Mouse (Mus musculus) myocyte (in vitro differentiated cells): ENCODE measurements at regions not wholly inside any gene's neighbourhood (a gene's known extent, or its start where the extent isn't known, plus 50 kb on each side); places are given as distances from the start of the nearest gene placed in this dataset.

ENCODE experiments used
- E2F4 ChIP-seq: IDR thresholded peaks from one replicate; pipeline ENCODE4 v1.6.1; 2011; ENCODE audit warnings: mild to moderate bottlenecking, control low read depth, moderate library complexity; ENCODE audit not compliant: insufficient read depth
- MAX ChIP-seq: IDR thresholded peaks from one replicate; pipeline ENCODE4 v1.6.1; 2011; ENCODE audit warnings: low read depth, mild to moderate bottlenecking, control low read depth
- MYOD1 ChIP-seq, 3 experiments: IDR thresholded peaks; one replicate each; pipeline ENCODE4 v1.6.1; 2011; ENCODE audit warnings: control low read depth in 2 of 3, low read depth in 2 of 3, mild to moderate bottlenecking in 2 of 3, moderate library complexity in 1 of 3; ENCODE audit not compliant: insufficient read length in 2 of 3, control insufficient read depth in 1 of 3
- MYOG ChIP-seq, 3 experiments: IDR thresholded peaks; one replicate each; pipeline ENCODE4 v1.6.1; 2011; ENCODE audit warnings: control low read depth in 2 of 3, low read depth in 2 of 3, mild to moderate bottlenecking in 2 of 3; ENCODE audit not compliant: insufficient read length in 2 of 3, control insufficient read depth in 1 of 3, insufficient read depth in 1 of 3
- POLR2A ChIP-seq: IDR thresholded peaks from one replicate; pipeline ENCODE4 v1.6.1; 2011; ENCODE audit warnings: low read depth, mild to moderate bottlenecking, control low read depth, moderate library complexity; ENCODE audit not compliant: insufficient read length
- POLR2AphosphoS2 ChIP-seq: IDR thresholded peaks from one replicate; pipeline ENCODE4 v1.6.1; 2011; ENCODE audit warnings: low read depth, control low read depth; ENCODE audit not compliant: insufficient read length
- SRF ChIP-seq: IDR thresholded peaks from one replicate; pipeline ENCODE4 v1.6.1; 2011; ENCODE audit warnings: low read depth; ENCODE audit not compliant: control insufficient read depth, insufficient read length
- TCF12 ChIP-seq: IDR thresholded peaks from one replicate; pipeline ENCODE4 v1.6.1; 2011; ENCODE audit warnings: mild to moderate bottlenecking, control low read depth; ENCODE audit not compliant: poor library complexity, insufficient read depth, severe bottlenecking
- TCF3 ChIP-seq: IDR thresholded peaks from one replicate; pipeline ENCODE4 v1.6.1; 2011; ENCODE audit warnings: low read depth, control low read depth; ENCODE audit not compliant: insufficient read length
- USF1 ChIP-seq: IDR thresholded peaks from one replicate; pipeline ENCODE4 v1.6.1; 2011; ENCODE audit warnings: low read depth, mild to moderate bottlenecking, control low read depth, moderate library complexity

GRCm38 (mm10) chr10:44936976-44937500 lies 130.0 kb upstream of the Prep start:
- TF ChIP-seq POLR2A = no peak
- TF ChIP-seq MAX = no peak
- TF ChIP-seq SRF = no peak
- TF ChIP-seq USF1 = no peak
- no peak for TF ChIP-seq TCF12
- TF ChIP-seq E2F4 = no peak
- TF ChIP-seq TCF3 = no peak
- no peak for TF ChIP-seq MYOG (IDR thresholded peaks at IDR 0.05; ENCODE audit: control insufficient read depth in 1 of 3, insufficient read depth in 1 of 3, insufficient read length in 2 of 3, low read depth in 2 of 3)
- TF ChIP-seq MYOD1 (IDR thresholded peaks at IDR 0.05; ENCODE audit: control insufficient read depth in 1 of 3, insufficient read length in 2 of 3, low read depth in 2 of 3) = no peak
- no peak for TF ChIP-seq POLR2AphosphoS2
